Mouse (Mus musculus) testis, postnatal 14 days (tissue): Measurements from ENCODE around the gene Foxn3.
A peak's percentile ranks its signal among the peaks of the same experiment; 100 is the strongest.

Experiments
- DNase-seq: peaks from one replicate; pipeline ENCODE4 v3.0.0; 2021; ENCODE audit warnings: low spot score

The Foxn3 gene

GRCm38 (mm10) chr12:99563219-99564059, at the start of gene Foxn3:
Foxn3 (minus strand) TSS chr12:99563582.
- peak; percentile 79 for DNase-seq

GRCm38 (mm10) chr12:99612181-99612871, 48.9 kb upstream of the Foxn3 start:
- DNase-seq, result no peak

- DNase-seq, result no peak
Observed at GRCm38 (mm10) chr12:99610868-99611267, 47.5 kb upstream of the Foxn3 start.

GRCm38 (mm10) chr12:99610069-99610815, 46.9 kb upstream of the Foxn3 start:
- no peak for DNase-seq

GRCm38 (mm10) chr12:99609643-99610042, 46.3 kb upstream of the Foxn3 start:
- DNase-seq, result no peak

GRCm38 (mm10) chr12:99608279-99608955, 45.0 kb upstream of the Foxn3 start:
- no peak for DNase-seq

GRCm38 (mm10) chr12:99603381-99603780, 40.0 kb upstream of the Foxn3 start:
- no peak for DNase-seq

- DNase-seq, result no peak
Observed at GRCm38 (mm10) chr12:99601841-99602240, 38.5 kb upstream of the Foxn3 start.

GRCm38 (mm10) chr12:99601392-99601791, 38.0 kb upstream of the Foxn3 start:
- DNase-seq, result no peak

GRCm38 (mm10) chr12:99599606-99600005, 36.2 kb upstream of the Foxn3 start:
- DNase-seq, result no peak

GRCm38 (mm10) chr12:99596397-99596796, 33.0 kb upstream of the Foxn3 start:
- DNase-seq, result no peak

GRCm38 (mm10) chr12:99587338-99587737, 24.0 kb upstream of the Foxn3 start:
- no peak for DNase-seq

GRCm38 (mm10) chr12:99579989-99580388, 16.6 kb upstream of the Foxn3 start:
- no peak for DNase-seq

- no peak for DNase-seq
Observed at GRCm38 (mm10) chr12:99576682-99577081, 13.3 kb upstream of the Foxn3 start.

- no peak for DNase-seq
Observed at GRCm38 (mm10) chr12:99574299-99574698, 10.9 kb upstream of the Foxn3 start.

GRCm38 (mm10) chr12:99573036-99573435, 9.7 kb upstream of the Foxn3 start:
- no peak for DNase-seq

- DNase-seq, result no peak
Observed at GRCm38 (mm10) chr12:99571999-99572398, 8.6 kb upstream of the Foxn3 start.

- DNase-seq, result no peak
Observed at GRCm38 (mm10) chr12:99570197-99570956, 7.0 kb upstream of the Foxn3 start.

- DNase-seq, result no peak
Observed at GRCm38 (mm10) chr12:99565606-99566005, 2.2 kb upstream of the Foxn3 start.

- DNase-seq, result no peak
Observed at GRCm38 (mm10) chr12:99564301-99564910, 1.0 kb upstream of the Foxn3 start.

GRCm38 (mm10) chr12:99562867-99563189, 554 bp downstream of the Foxn3 start:
- DNase-seq, result no peak
